Mouse (Mus musculus) heart, embryonic 11.5 days (tissue): Measurements from ENCODE around the gene Mmp14. TPM values are rescaled to one million over a fixed set of nuclear protein-coding genes. Genes with fewer than 3 reads are reported as not detected.

Experiments
- ATAC-seq: fragments of 200-750 bp; cut with Nextera tagmentation; replicated peaks from 2 replicates; pipeline ENCODE4 v1.8.0; 2017; ENCODE audit warnings: moderate library complexity; ENCODE audit not compliant: insufficient number of reproducible peaks, low FRiP score, low TSS enrichment
- H3K27ac ChIP-seq: fragments of 300-500 bp; sonication (generic); 2 replicates; pipeline ENCODE4 v1.5.1; 2014; ENCODE audit warnings: mild to moderate bottlenecking, low read depth, low read length
- H3K27me3 ChIP-seq: fragments of 300-500 bp; sonication (generic); 2 replicates; pipeline ENCODE4 v1.6.1; 2014; ENCODE audit warnings: mild to moderate bottlenecking, low read length, mixed read lengths; ENCODE audit not compliant: control insufficient read depth, insufficient read depth
- H3K36me3 ChIP-seq: fragments of 300-500 bp; sonication (generic); 2 replicates; pipeline ENCODE4 v1.6.1; 2014; ENCODE audit warnings: mild to moderate bottlenecking, low read length, moderate library complexity, mixed read lengths; ENCODE audit not compliant: control insufficient read depth, insufficient read depth
- H3K4me1 ChIP-seq: fragments of 300-500 bp; sonication (generic); 2 replicates; pipeline ENCODE4 v1.6.1; 2014; ENCODE audit warnings: low read length; ENCODE audit not compliant: control insufficient read depth, insufficient read depth
- H3K4me2 ChIP-seq: fragments of 300-500 bp; sonication (generic); 2 replicates; pipeline ENCODE4 v1.6.1; 2014; ENCODE audit warnings: mild to moderate bottlenecking, moderate library complexity
- H3K4me3 ChIP-seq: fragments of 300-500 bp; sonication (generic); 2 replicates; pipeline ENCODE4 v1.5.1; 2014; ENCODE audit warnings: low read depth, low read length
- H3K9ac ChIP-seq: fragments of 300-500 bp; sonication (generic); 2 replicates; pipeline ENCODE4 v1.6.1; 2014; ENCODE audit warnings: mild to moderate bottlenecking, low read depth, low read length, moderate library complexity
- H3K9me3 ChIP-seq: fragments of 300-500 bp; sonication (generic); replicated peaks from 2 replicates; pipeline ENCODE4 v1.6.1; 2016; ENCODE audit warnings: low read length; ENCODE audit not compliant: control insufficient read depth
- WGBS: fragments of 180-500 bp; shearing (Covaris S2); extraction: QIAGEN DNeasy Blood & Tissue Kit; methylation state at CpG from one replicate; pipeline ENCODE4 v1.1.7; 2014; ENCODE audit not compliant: insufficient replicate concordance; 5-methylcytosine and 5-hydroxymethylcytosine counted together
- polyA plus RNA-seq: library from polyadenylated mRNA; unstranded; fragments of >200 nt; fragmentation: Nextera tagmentation; extraction: Ambion mirVana; gene quantifications from 2 replicates; pipeline ENCODE4 v1.2.1, GENCODE M21; 2014

The Mmp14 gene
- polyA plus RNA-seq, 1 experiment from 2014 or later = 84.3 TPM

DNA sequence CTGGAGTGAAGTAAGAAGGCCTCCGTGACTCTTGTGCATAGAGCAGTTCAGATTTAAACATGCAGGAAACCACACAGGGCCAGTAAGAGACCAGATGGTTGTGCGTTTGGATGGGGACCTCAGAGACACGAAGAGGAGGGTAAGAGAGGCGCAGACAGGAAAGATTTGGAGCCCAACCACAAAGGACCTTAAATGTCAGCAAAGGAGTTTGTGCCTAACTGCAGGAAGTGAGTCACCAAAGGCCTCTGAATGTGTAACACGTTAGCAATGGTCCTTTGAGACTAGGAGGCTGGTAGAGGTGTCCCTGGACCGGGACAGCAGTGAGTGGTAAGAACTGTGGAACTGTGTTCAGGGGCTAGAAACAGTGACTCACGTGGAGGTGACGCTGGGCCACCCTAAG lies 50.0 kb downstream of the Mmp14 start:
- Histone ChIP-seq H3K4me2 (no peak overlapping the region), H3K4me1 (peaks cover 13% of the 10 kb centered on the region), H3K27ac (no peak overlapping the region), H3K9me3 (no peaks in the 10 kb centered on the region), H3K9ac (no peak overlapping the region), H3K36me3 (no peaks in the 10 kb centered on the region), H3K27me3 (peaks cover 28% of the 10 kb centered on the region), H3K4me3 (no peak overlapping the region)
- ATAC-seq = no peak
- 75% methylated on average over 8 of the region's 8 CpGs for WGBS

- no peak for ATAC-seq
- no peaks in the 10 kb centered on the region for H3K36me3 ChIP-seq
- H3K4me2 ChIP-seq = no peak overlapping the region
- H3K9ac ChIP-seq = no peak overlapping the region
- H3K4me3 ChIP-seq = no peak overlapping the region
- WGBS = 35% methylated on average over 9 of the region's 9 CpGs
- H3K27ac ChIP-seq = no peak overlapping the region
- peaks cover 25% of the 10 kb centered on the region for H3K27me3 ChIP-seq
- no peaks in the 10 kb centered on the region for H3K9me3 ChIP-seq
- H3K4me1 ChIP-seq = peaks cover 7% of the 10 kb centered on the region; the same call in 1 of the 2 replicates
Measured at GRCm38 (mm10) chr14:54482498-54482897, 51.1 kb downstream of the Mmp14 start.

- Histone ChIP-seq H3K4me2 (no peak overlapping the region), H3K27me3 (peaks cover under 1% of the 10 kb centered on the region; the same call in 1 of the 2 replicates), H3K9me3 (no peaks in the 10 kb centered on the region), H3K4me1 (no peaks in the 10 kb centered on the region), H3K4me3 (no peak overlapping the region), H3K27ac (no peak overlapping the region), H3K9ac (no peak overlapping the region), H3K36me3 (no peaks in the 10 kb centered on the region)
- ATAC-seq = no peak
- WGBS = 85% methylated on average over 7 of the region's 7 CpGs
Measured at GRCm38 (mm10) chr14:54485899-54486298, 54.5 kb downstream of the Mmp14 start.

DNA sequence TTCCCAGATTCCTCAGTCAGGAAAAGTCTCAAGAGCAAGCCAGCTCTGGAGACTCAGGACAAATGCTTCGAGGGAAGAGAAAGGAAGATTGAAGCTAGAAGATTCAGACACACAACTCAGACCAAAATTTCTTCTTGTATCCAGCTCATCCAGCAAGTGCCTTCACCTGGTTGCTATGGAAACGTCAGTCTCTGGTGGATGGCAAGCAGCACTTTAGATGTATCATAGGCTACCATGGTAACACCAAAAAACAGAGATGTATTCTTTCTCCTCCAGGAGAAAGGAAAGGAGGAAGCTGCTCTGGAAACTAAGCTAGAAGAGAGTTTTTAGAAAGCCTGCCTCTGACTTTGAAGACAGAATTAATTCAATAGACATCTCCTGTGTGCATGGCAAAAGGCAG lies 56.3 kb downstream of the Mmp14 start:
- ATAC-seq = no peak
- Histone ChIP-seq H3K9ac (no peak overlapping the region), H3K27me3 (no peaks in the 10 kb centered on the region), H3K9me3 (no peaks in the 10 kb centered on the region), H3K4me1 (no peaks in the 10 kb centered on the region), H3K4me2 (no peak overlapping the region), H3K27ac (no peak overlapping the region), H3K36me3 (no peaks in the 10 kb centered on the region), H3K4me3 (no peak overlapping the region)
- whole genome bisulfite sequencing = 63% methylated on average over 2 of the region's 2 CpGs

DNA sequence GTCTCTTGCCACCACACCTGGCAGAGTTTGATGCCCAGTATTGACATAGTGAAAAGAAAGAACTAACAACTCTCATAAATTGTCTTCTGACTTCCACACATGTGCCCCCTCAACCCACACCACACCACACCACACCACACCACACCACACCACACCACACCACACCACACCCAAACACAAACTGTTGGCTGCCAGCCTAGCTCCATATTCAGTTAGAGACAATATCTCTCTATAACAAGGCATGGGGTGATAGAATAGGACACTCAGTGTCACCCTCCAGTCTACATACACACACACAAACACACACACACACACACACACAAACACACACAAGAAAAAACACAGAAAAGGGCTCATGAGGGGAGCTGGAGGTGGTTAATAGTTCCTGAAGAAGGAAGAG lies 56.9 kb downstream of the Mmp14 start:
- Histone ChIP-seq H3K9ac (no peak overlapping the region), H3K27ac (no peak overlapping the region), H3K36me3 (no peaks in the 10 kb centered on the region), H3K4me1 (no peaks in the 10 kb centered on the region), H3K9me3 (no peaks in the 10 kb centered on the region), H3K4me3 (no peak overlapping the region), H3K27me3 (no peaks in the 10 kb centered on the region), H3K4me2 (no peak overlapping the region)
- no peak for ATAC-seq

DNA sequence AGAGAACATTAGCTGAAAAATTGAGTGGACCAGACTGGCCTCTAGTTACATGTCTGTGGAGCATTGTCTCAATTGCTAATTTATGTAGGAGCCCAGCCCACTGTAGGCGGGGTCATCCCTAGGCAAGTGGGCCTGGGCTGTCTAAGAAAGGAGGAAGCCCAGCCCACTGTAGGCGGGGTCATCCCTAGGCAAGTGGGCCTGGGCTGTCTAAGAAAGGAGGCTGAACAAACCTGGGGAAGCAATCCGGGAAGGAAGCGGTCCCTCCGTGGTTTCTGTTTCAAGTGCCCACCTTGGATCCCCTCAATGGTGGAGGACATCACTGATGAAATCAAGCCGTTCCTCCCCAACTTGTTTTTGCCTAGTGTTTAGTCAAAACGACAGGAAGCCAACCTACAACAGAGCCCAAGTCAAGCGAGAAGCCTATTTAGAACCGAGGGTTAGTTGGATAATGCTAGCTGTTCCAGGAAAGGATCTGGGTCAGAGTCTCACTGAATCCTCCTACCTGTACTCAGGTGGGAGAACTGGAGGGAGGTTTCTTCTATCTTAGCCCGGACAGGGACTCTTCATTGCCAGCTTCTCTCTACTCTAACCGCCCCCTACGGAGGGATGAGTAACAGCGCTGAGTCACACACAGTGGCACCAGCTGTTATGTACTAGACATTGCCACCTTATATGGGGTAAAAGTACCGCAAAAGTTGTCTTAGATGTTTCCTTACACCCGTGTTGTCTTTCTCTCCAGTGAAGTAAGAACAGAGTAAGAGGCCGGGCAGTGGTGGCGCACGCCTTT lies 61.1 kb downstream of the Mmp14 start:
- 62% methylated on average over 18 of the region's 18 CpGs for WGBS
- Histone ChIP-seq H3K4me1 (no peaks in the 10 kb centered on the region), H3K9me3 (no peaks in the 10 kb centered on the region), H3K36me3 (no peaks in the 10 kb centered on the region), H3K27ac (no peak overlapping the region), H3K4me2 (no peak overlapping the region), H3K27me3 (no peaks in the 10 kb centered on the region), H3K4me3 (no peak overlapping the region), H3K9ac (no peak overlapping the region)
- ATAC-seq = 0 out of 2 replicates have a peak, but pooled peaks have one; percentile 22

GRCm38 (mm10) chr14:54493236-54493635 lies 61.8 kb downstream of the Mmp14 start:
- Histone ChIP-seq H3K4me3 (no peak overlapping the region), H3K4me1 (no peaks in the 10 kb centered on the region), H3K9ac (no peak overlapping the region), H3K9me3 (no peaks in the 10 kb centered on the region), H3K4me2 (no peak overlapping the region), H3K27ac (no peak overlapping the region), H3K27me3 (no peaks in the 10 kb centered on the region), H3K36me3 (no peaks in the 10 kb centered on the region)
- ATAC-seq = no peak
- WGBS = 85% methylated on average over 5 of the region's 5 CpGs

- Histone ChIP-seq H3K9ac (no peak overlapping the region), H3K27ac (no peak overlapping the region), H3K4me1 (no peaks in the 10 kb centered on the region), H3K4me2 (no peak overlapping the region), H3K4me3 (no peak overlapping the region), H3K27me3 (no peaks in the 10 kb centered on the region), H3K9me3 (no peaks in the 10 kb centered on the region), H3K36me3 (no peaks in the 10 kb centered on the region)
- ATAC-seq = no peak
- 2% methylated on average over 3 of the region's 3 CpGs for WGBS
Measured at GRCm38 (mm10) chr14:54494234-54494633, 62.8 kb downstream of the Mmp14 start.
